Comparison of ENCODE assay signal across 9 mouse cellular contexts in genomic region chr7:29318115-29318911, GRCm38 (mm10). TPM values are rescaled to one million over a fixed set of nuclear protein-coding genes. Genes with fewer than 3 reads are reported as not detected.
DNase-seq lines count a peak whose midpoint lies in the region; ATAC-seq and TF ChIP-seq lines count a peak whose summit lies in the region.
"Had no signal": no experiment of that assay in that cellular context is flagged by ENCODE, and none has a peak within 500 bp of the region (broad histone marks: within the 10 kb centered on the region; RNA-seq: fewer than 3 reads in every experiment).

No protein-coding gene starts in this region.

- H3K4me2 ChIP-seq in hindbrain, embryonic 15.5 days = peak overlapping the region; percentile 33
- H3K4me2 ChIP-seq in lung, postnatal 0 days (replicated peaks; ENCODE audit: low read depth, low read length) = peak overlapping the region; percentile 40; the same call in 1 of the 2 replicates

- peaks cover 9% of the 10 kb centered on the region; the same call in 1 of the 2 replicates for H3K36me3 ChIP-seq in hindbrain, embryonic 15.5 days
- H3K36me3 ChIP-seq in lung, postnatal 0 days (ENCODE audit: insufficient read depth, low read length) = 0 out of 2 replicates have a peak, but pooled peaks cover 6% of the 10 kb centered on the region

- no peak for TF ChIP-seq CTCF in embryonic fibroblast, embryonic 13.5 days (IDR thresholded peaks at IDR 0.05; ENCODE audit: borderline replicate concordance, insufficient read depth, low read length)
- TF ChIP-seq CTCF in lung, postnatal 0 days (IDR thresholded peaks at IDR 0.05) = no peak

- peak; percentile 81 for TF ChIP-seq EP300 in lung, postnatal 0 days (IDR thresholded peaks at IDR 0.05)

- H3K9me3 ChIP-seq in hindbrain, embryonic 15.5 days = no peaks in the 10 kb centered on the region
- no peaks in the 10 kb centered on the region for H3K9me3 ChIP-seq in lung, postnatal 0 days (ENCODE audit: low read length)

- H3K4me3 ChIP-seq in embryonic fibroblast, embryonic 13.5 days (ENCODE audit: insufficient read depth, low read length) = no peak overlapping the region
- no peak overlapping the region for H3K4me3 ChIP-seq in hindbrain, embryonic 15.5 days
- H3K4me3 ChIP-seq in lung, postnatal 0 days (ENCODE audit: low read depth, low read length) = peak overlapping the region; percentile 17; the same call in 1 of the 2 replicates

- H3K4me1 ChIP-seq in embryonic fibroblast, embryonic 13.5 days (ENCODE audit: control insufficient read depth, insufficient read depth, low read length) = peaks cover 6% of the 10 kb centered on the region; the same call in 1 of the 2 replicates
- H3K4me1 ChIP-seq in hindbrain, embryonic 15.5 days (replicated peaks) = peaks cover 78% of the 10 kb centered on the region
- H3K4me1 ChIP-seq in lung, postnatal 0 days (ENCODE audit: insufficient read depth, low read depth, low read length) = peaks cover 12% of the 10 kb centered on the region; the same call in 1 of the 2 replicates

- TF ChIP-seq POLR2A in embryonic fibroblast, embryonic 13.5 days (IDR thresholded peaks at IDR 0.05; ENCODE audit: low read depth, low read length) = no peak

- no peaks in the 10 kb centered on the region for H3K27me3 ChIP-seq in hindbrain, embryonic 15.5 days
- H3K27me3 ChIP-seq in lung, postnatal 0 days (replicated peaks; ENCODE audit: insufficient read depth, low read length) = no peaks in the 10 kb centered on the region

- WGBS in hindbrain, embryonic 15.5 days = 4% methylated on average over 18 of the region's 18 CpGs
- 9% methylated on average over 18 of the region's 18 CpGs for WGBS in lung, postnatal 0 days

- peak; percentile 8; the same call in 1 of the 2 replicates for ATAC-seq in hindbrain, embryonic 15.5 days (ENCODE audit: low FRiP score, low read depth)
- peak; percentile 69 for ATAC-seq in lung, postnatal 0 days

- no peak overlapping the region for H3K9ac ChIP-seq in hindbrain, embryonic 15.5 days
- H3K9ac ChIP-seq in lung, postnatal 0 days (replicated peaks; ENCODE audit: low read depth) = no peak overlapping the region

- peak overlapping the region; percentile 22; the same call in 1 of the 2 replicates for H3K27ac ChIP-seq in embryonic fibroblast, embryonic 13.5 days (ENCODE audit: insufficient read depth, low read length)
- H3K27ac ChIP-seq in hindbrain, embryonic 15.5 days (replicated peaks) = peak overlapping the region; percentile 90
- H3K27ac ChIP-seq in lung, postnatal 0 days (ENCODE audit: low read length) = peak overlapping the region; percentile 32; the same call in 1 of the 2 replicates

- DNase-seq in left cerebral cortex, adult 18-20 months (ENCODE audit: low spot score in 2 of 2) = peak; percentile 59 to 78
- DNase-seq in left cerebral cortex, postnatal 4 days = no peak
- peak; percentile 81 for DNase-seq in lung, postnatal 0 days (ENCODE audit: low spot score)
- peak; percentile 64 to 65 for DNase-seq in right cerebral cortex, adult 2 months (ENCODE audit: low spot score in 2 of 2)
- no peak for DNase-seq in spleen, postnatal 14 days (ENCODE audit: low spot score in 2 of 2)
- DNase-seq in B cell, adult 2 months = no peak

- intact Hi-C loops in left cerebral cortex, postnatal 4 days (cut with DNase I) = no loop called here

RNA-seq across cellular contexts. Expression of gene Dpf1, which starts 14.6 kb away (rescaled TPM):
- 100 to 1,000 TPM; 107 to 120 TPM for total RNA-seq in left cerebral cortex, adult 18-20 months (2021)
- total RNA-seq in left cerebral cortex, postnatal 4 days (2021) = 100 to 1,000 TPM; 222 to 228 TPM
- 4.7 and 6.6 TPM in 2 replicates for polyA plus RNA-seq in embryonic fibroblast, embryonic 13.5 days (2011; ENCODE audit: insufficient read length, low read depth, missing spikeins)
- 180 and 184 TPM in 2 replicates for polyA plus RNA-seq in hindbrain, embryonic 15.5 days (2015; fragmentation: Nextera tagmentation; extraction: Ambion mirVana)
- 2.0 and 2.5 TPM in 2 replicates for polyA plus RNA-seq in lung, postnatal 0 days (2015; fragmentation: Nextera tagmentation; extraction: Ambion mirVana)
- total RNA-seq: liver, adult 2 months had no signal

RNA-seq across cellular contexts. Expression of gene Ppp1r14a, which starts 29.2 kb away (rescaled TPM):
- total RNA-seq in left cerebral cortex, adult 18-20 months (2021) = 10 to 100 TPM; 16.8 to 18.3 TPM
- 1 to 10 TPM; 1.5 to 1.9 TPM for total RNA-seq in left cerebral cortex, postnatal 4 days (2021)
- polyA plus RNA-seq in embryonic fibroblast, embryonic 13.5 days (2011; ENCODE audit: insufficient read length, low read depth, missing spikeins) = 8.2 and 12.8 TPM in 2 replicates
- polyA plus RNA-seq in hindbrain, embryonic 15.5 days (2015; fragmentation: Nextera tagmentation; extraction: Ambion mirVana) = 3.0 and 5.1 TPM in 2 replicates
- 222 and 246 TPM in 2 replicates for polyA plus RNA-seq in lung, postnatal 0 days (2015; fragmentation: Nextera tagmentation; extraction: Ambion mirVana)

RNA-seq across cellular contexts. Expression of gene Spint2, which starts 36.6 kb away (rescaled TPM):
- 10 to 100 TPM; 27.6 to 33.5 TPM for total RNA-seq in left cerebral cortex, adult 18-20 months (2021)
- total RNA-seq in left cerebral cortex, postnatal 4 days (2021) = 10 to 100 TPM; 23.8 to 34.4 TPM
- 11.6 and 11.7 TPM in 2 replicates for polyA plus RNA-seq in embryonic fibroblast, embryonic 13.5 days (2011; ENCODE audit: insufficient read length, low read depth, missing spikeins)
- polyA plus RNA-seq in hindbrain, embryonic 15.5 days (2015; fragmentation: Nextera tagmentation; extraction: Ambion mirVana) = 73.8 and 84.5 TPM in 2 replicates
- 429 and 453 TPM in 2 replicates for polyA plus RNA-seq in lung, postnatal 0 days (2015; fragmentation: Nextera tagmentation; extraction: Ambion mirVana)

Comparison
In these comparisons a context has a peak if more than half of its experiments do, and no peak if none do; other contexts are left out.
1. DNase-seq: peak in left cerebral cortex, adult 18-20 months (2 of 2), lung, postnatal 0 days (single experiment) and right cerebral cortex, adult 2 months (2 of 2); none in left cerebral cortex, postnatal 4 days (single experiment), spleen, postnatal 14 days (0 of 2) and B cell, adult 2 months (0 of 2).
2. H3K27ac ChIP-seq: peak in every context shown above with its lines; median percentile 90 in hindbrain, embryonic 15.5 days; 32 in lung, postnatal 0 days; 22 in embryonic fibroblast, embryonic 13.5 days.
3. RNA of gene Dpf1, which starts 14.6 kb away (polyA plus RNA-seq): 180 to 184 TPM in hindbrain, embryonic 15.5 days; 4.7 to 6.6 TPM in embryonic fibroblast, embryonic 13.5 days and 2.0 to 2.5 TPM in lung, postnatal 0 days; every median in the first group is over 10 times any median in the second.
4. RNA of gene Ppp1r14a, which starts 29.2 kb away (polyA plus RNA-seq): 222 to 246 TPM in lung, postnatal 0 days; 8.2 to 12.8 TPM in embryonic fibroblast, embryonic 13.5 days and 3.0 to 5.1 TPM in hindbrain, embryonic 15.5 days; every median in the first group is over 10 times any median in the second.